Mouse (Mus musculus) thymus, adult 2 months (tissue): ENCODE measurements around the gene Itprip. TPM values are rescaled to one million over a fixed set of nuclear protein-coding genes. Genes with fewer than 3 reads are reported as not detected.
"Not testable (repeated sequence)": the region's sequence is repeated elsewhere in the genome, so short reads cannot be mapped to it uniquely, and the experiment has no call there.

Source experiments
- DNase-seq: peaks from one replicate; pipeline ENCODE4 v3.0.0; 2021
- H3K27ac ChIP-seq: fragments of 200-500 bp; 2 replicates; pipeline ENCODE4 v1.5.1; 2012; ENCODE audit warnings: low read length, control low read depth; ENCODE audit not compliant: control insufficient read depth, insufficient read depth
- H3K27me3 ChIP-seq: fragments of 200-500 bp; 2 replicates; pipeline ENCODE4 v1.6.1; 2012; ENCODE audit warnings: mild to moderate bottlenecking, low read length, moderate library complexity, mixed read lengths; ENCODE audit not compliant: control insufficient read depth, insufficient read depth
- H3K36me3 ChIP-seq: fragments of 200-500 bp; 2 replicates; pipeline ENCODE4 v1.6.1; 2012; ENCODE audit warnings: mild to moderate bottlenecking, low read length, moderate library complexity; ENCODE audit not compliant: control insufficient read depth, insufficient read depth
- H3K4me1 ChIP-seq: fragments of 200-500 bp; replicated peaks from 2 replicates; pipeline ENCODE4 v1.6.1; 2012; ENCODE audit warnings: low read length; ENCODE audit not compliant: control insufficient read depth, insufficient read depth
- H3K4me3 ChIP-seq: fragments of 200-500 bp; 2 replicates; pipeline ENCODE4 v1.5.1; 2012; ENCODE audit warnings: mild to moderate bottlenecking, low read length, control low read depth, moderate library complexity; ENCODE audit not compliant: control insufficient read depth, insufficient read depth
- CTCF ChIP-seq: fragments of 200-500 bp; IDR thresholded peaks from 2 replicates; pipeline ENCODE4 v1.5.1; 2012; ENCODE audit warnings: mild to moderate bottlenecking, control low read depth, low read length, moderate library complexity, borderline replicate concordance; ENCODE audit not compliant: control insufficient read depth, poor library complexity, insufficient read depth; ENCODE audit errors: extremely low read depth
- POLR2A ChIP-seq: fragments of 200-500 bp; IDR thresholded peaks from 2 replicates; pipeline ENCODE4 v1.6.1; 2012; ENCODE audit warnings: mild to moderate bottlenecking, low read length, control low read depth, moderate library complexity; ENCODE audit not compliant: control insufficient read depth, poor library complexity, insufficient read depth; ENCODE audit errors: extremely low read depth
- WGBS: fragments of 180-500 bp; shearing (Covaris S2); methylation state at CpG from one replicate; pipeline ENCODE4 v1.1.7; 2018; 5-methylcytosine and 5-hydroxymethylcytosine counted together
- polyA plus RNA-seq: library from polyadenylated mRNA; depleted of rRNA; stranded (reverse); fragments of >200 nt; gene quantifications from 2 replicates; pipeline ENCODE4 v1.2.3, GENCODE M21; 2012

Itprip gene
- polyA plus RNA-seq, 1 experiment, result 32.6 TPM

GRCm38 (mm10) chr19:47862581-47862980, 56.5 kb downstream of the Itprip start:
- WGBS, result 94% methylated on average over 3 of the region's 3 CpGs
- Histone ChIP-seq H3K27me3 (no peaks in the 10 kb centered on the region), H3K36me3 (no peaks in the 10 kb centered on the region), H3K27ac (no peak overlapping the region), H3K4me3 (no peak overlapping the region), H3K4me1 (peaks cover 3% of the 10 kb centered on the region; the same call in 1 of the 2 replicates)
- TF ChIP-seq CTCF, result no peak
- DNase-seq, result no peak

DNA sequence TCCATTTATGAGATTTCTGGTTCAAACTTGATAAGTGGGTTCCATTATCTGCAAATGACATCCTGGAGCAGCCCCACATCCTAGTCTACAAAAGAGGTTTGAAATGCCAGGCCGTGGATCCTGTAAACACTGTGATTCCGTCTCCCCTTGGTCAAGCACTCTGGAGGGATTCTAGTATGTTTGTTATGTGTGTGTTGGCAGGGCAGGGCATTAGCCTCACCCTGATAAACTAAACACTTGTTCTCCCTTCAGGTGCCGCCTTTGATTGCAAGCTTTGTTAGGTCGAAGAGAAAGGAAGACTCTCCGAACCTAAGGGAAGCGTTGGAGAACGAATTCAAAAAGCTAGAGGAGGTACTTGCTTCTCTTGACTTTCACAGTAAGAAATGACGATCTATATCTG, 59.9 kb downstream of the Itprip start:
- no peak for DNase-seq

DNA sequence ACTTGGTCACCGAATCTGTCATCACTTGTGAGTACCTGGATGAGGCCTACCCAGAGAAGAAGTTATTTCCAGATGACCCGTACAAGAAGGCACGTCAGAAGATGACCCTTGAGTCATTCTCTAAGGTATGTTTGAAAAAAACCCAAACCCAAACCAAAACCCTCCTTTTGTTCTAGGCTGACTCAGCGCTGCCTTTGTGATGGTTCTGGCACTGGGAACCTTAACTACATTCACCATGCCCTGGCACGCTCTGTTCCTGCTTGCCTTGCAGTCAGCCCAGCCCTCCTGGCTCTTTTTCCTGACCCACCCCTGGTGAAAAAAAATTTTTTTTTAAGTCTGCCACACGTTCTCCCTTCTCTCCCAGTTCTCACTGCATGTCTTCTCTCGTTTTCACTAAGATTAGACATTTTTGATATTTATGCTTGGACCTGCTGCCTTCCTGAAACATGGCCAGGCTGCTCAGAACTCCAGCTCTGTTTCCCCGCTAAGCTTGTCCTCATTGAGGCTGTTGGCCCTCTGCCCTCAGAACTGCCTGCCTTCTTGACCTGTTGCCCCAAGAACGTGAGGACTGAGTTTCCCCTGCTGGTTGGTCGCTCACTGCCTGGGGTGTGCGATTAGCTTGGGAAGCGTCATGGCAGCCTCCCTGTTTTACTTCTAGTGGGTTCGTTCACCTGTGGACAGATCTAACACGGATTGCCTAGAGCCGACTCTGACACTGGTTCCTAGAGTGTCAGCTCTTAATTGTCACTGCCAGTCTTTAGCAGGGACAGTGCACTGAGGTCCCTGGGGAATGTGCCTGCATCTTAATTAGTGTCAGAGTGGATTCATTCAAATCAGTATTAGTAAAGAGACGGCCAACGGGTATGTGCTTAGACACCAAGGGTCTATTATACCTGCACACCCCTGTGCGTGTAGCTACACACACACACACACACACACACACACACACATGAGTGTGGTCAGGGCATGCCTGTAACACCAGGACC, 60.8 kb downstream of the Itprip start:
- Histone ChIP-seq H3K4me3 (no peak overlapping the region), H3K27ac (no peak overlapping the region), H3K36me3 (no peaks in the 10 kb centered on the region), H3K4me1 (peaks cover 11% of the 10 kb centered on the region), H3K27me3 (no peaks in the 10 kb centered on the region)
- 93% methylated on average over 18 of the region's 18 CpGs for WGBS
- no peak for TF ChIP-seq POLR2A
- no peak for DNase-seq

More for the DNA sequence above, 59.9 kb downstream of the Itprip start:
- no peak for TF ChIP-seq CTCF
- TF ChIP-seq POLR2A, result no peak
- H3K27me3 ChIP-seq, result no peaks in the 10 kb centered on the region
- H3K4me3 ChIP-seq, result no peak overlapping the region
- H3K27ac ChIP-seq, result no peak overlapping the region
- no peaks in the 10 kb centered on the region for H3K36me3 ChIP-seq
- WGBS, result 96% methylated on average over 8 of the region's 8 CpGs
- H3K4me1 ChIP-seq, result peaks cover 11% of the 10 kb centered on the region

- WGBS, result under 1% methylated on average over 60 of the region's 60 CpGs
- TF ChIP-seq POLR2A, result no peak
- H3K27me3 ChIP-seq, result no peaks in the 10 kb centered on the region
- H3K36me3 ChIP-seq, result no peaks in the 10 kb centered on the region
- peak within 1 kb of the TSS; percentile 56 for H3K4me3 ChIP-seq
- peak; percentile 62 for DNase-seq
- H3K4me1 ChIP-seq, result peaks cover 11% of the 10 kb centered on the region
- H3K27ac ChIP-seq, result no peak within 1 kb of the TSS
Observed at GRCm38 (mm10) chr19:47854796-47855783, 64.0 kb downstream of the Itprip start, which contains the start of gene Gsto1. Gene Gsto1, plus strand, starts transcription at chr19:47854970.

DNA sequence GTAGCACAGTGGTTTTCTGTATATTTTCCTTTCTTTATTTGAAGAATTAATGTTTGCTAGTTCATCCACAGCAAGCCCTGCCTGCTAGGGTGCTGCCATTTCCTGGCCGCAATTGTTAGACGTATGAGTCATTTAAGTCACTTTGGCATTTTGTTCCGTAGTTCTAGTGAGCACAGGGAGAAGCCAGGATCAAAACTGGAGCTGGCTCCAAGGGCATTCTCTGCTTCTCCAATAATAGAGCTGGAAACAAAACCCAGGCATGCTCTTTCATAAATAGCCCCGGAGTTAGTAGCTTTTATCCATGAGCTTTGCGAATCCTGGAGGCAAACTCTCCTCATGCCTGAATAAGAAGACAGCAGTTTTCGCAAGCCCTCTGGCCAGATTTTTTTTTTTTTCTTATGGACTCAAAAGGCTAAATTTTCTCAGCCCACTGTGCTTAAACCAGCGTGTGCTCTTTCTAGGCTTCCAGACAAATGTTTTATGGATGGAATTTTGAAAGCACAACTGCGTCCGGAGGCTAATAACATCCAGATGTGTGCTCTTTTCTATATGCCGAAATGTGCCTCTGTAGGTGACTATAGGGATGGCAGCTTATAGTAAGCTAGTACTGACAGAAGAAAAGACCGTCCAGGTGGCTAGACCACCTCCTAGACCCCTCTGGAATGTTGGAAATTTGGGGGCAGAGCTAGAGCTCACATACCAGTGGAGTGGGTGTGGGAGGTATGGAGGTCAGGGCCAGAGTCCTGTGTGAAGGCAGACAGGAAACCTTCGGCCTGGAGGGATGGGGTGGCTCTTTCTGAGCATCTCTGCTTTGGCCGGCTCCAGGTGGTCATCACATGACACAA, 64.9 kb downstream of the Itprip start:
- no peak overlapping the region for H3K27ac ChIP-seq
- H3K36me3 ChIP-seq, result no peaks in the 10 kb centered on the region
- H3K4me3 ChIP-seq, result peak overlapping the region; percentile 56
- DNase-seq, result no peak
- TF ChIP-seq POLR2A, result no peak
- no peak for TF ChIP-seq CTCF
- peaks cover 11% of the 10 kb centered on the region for H3K4me1 ChIP-seq
- no peaks in the 10 kb centered on the region for H3K27me3 ChIP-seq
- WGBS, result 49% methylated on average over 13 of the region's 13 CpGs

DNA sequence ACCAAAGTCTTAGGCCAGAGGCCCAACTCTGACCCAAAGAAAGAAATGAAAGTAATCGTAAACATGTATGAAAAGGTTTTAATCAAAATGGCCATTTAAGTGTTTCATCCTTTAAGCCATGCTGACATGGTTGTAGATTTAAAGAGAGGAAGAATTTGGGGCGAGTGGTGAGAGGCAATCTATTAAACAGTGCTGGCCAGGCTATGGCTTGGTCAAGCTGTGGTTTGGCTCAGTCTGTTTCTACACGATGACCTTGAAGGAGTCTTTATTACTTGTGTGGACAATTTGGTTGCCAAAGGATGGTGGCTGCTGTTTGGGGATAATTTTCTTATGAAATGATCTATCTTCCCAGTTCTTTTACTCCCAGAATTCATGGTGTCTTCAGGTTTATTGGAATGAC, 66.0 kb downstream of the Itprip start:
- no peak for DNase-seq
- H3K27me3 ChIP-seq, result no peaks in the 10 kb centered on the region
- H3K36me3 ChIP-seq, result no peaks in the 10 kb centered on the region
- H3K4me3 ChIP-seq, result no peak overlapping the region
- TF ChIP-seq CTCF (no peak), POLR2A (no peak)
- WGBS, result 92% methylated on average over 3 of the region's 3 CpGs
- H3K4me1 ChIP-seq, result peaks cover 11% of the 10 kb centered on the region
- H3K27ac ChIP-seq, result no peak overlapping the region

DNA sequence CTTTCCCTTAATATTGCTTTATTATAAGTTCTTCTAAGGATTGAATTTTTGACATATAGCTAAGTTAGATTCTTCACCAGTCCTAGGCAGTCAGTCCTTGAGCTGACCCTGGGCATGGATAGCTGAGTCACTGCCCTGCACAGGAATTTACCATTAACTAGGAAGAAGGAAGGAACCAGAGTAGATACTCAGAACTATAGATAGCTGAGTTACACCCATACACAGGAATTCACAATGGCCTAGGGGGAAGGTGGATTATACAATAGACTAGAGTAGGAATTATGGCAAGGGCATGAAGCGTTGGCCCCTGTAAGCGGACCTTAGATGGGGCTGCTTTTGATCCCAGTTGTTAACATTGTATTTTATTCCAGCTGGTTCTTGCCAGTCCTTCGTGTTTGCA, 67.0 kb downstream of the Itprip start:
- not testable (repeated sequence) for H3K4me3 ChIP-seq, H3K36me3 ChIP-seq, H3K27me3 ChIP-seq, DNase-seq, H3K27ac ChIP-seq
- WGBS, result 90% methylated on average over 3 of the region's 3 CpGs
- peaks cover 11% of the 10 kb centered on the region for H3K4me1 ChIP-seq
